Mouse (Mus musculus) ovary, postnatal 10 days (tissue): ENCODE results near the gene Snrpa.

ENCODE experiments used
- DNase-seq: peaks from one replicate; pipeline ENCODE4 v3.0.0; 2022; ENCODE audit warnings: low spot score

Gene Snrpa

DNA sequence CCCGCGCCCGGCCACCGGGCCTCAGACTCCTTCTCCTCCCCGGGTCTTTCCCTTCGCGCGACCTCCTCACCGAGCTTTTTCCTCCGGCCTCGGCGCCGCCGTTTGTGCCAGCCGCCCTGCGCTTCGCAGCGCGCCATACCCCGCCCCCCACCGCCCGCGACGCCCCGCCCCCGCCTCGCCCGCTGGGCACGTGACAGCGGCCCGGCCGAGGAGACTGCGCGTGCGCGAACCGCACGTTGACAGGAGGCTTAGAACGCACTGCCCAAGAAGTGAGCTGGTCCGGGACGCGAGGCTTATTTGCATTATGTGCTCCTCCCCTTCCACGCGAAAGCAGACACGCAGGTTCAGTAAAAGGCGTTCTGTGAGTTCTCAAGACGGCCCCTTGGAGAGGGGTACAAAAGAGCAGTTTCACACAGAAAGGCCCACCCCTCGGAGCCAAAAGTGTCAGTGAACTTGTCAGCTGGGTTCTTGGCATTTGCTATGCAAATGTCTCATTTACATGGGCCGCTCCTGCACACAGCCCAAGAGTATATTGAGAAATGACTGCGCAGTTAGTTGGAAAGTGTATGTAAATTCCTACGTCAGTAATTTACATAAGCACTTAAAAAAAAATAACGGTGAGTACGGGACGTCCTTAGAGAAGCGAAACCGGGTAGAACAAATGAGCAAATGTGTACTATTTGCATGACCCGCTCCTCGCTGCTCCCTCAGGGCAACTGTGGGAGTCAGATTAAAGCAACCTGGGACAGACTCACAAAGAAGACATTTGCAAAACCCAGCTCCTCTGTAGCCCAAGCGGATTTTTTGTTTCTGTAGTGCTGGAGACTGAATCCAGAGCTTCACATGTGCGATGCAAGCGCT lies 29.2 kb downstream of the Snrpa start, which contains the start of gene Egln2:
Gene Egln2, minus strand, starts transcription at position 189 of the 861 bp plus-strand sequence.
- DNase-seq, result peak; percentile 89

GRCm38 (mm10) chr7:27166229-27166613 lies 29.9 kb downstream of the Snrpa start:
- no peak for DNase-seq

DNA sequence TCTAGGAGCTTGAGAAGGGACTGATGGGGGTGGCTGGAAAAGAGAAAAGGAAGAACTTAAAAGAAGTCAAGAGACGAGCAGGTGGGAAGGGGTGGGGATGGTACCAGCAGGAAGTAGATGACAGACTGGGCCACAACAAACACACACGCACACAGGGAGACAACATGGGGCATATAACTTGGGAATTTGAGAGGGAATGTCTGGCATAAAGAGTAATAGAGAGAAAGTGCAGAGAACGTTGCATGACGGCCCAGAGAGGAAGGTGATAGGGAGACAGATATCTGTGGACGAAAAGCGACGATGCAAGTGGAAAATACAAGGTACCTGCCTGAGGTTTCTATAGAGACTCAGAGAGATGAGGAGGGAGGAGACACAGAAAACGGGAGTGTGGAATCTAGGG lies 30.4 kb downstream of the Snrpa start:
- DNase-seq, result no peak

DNA sequence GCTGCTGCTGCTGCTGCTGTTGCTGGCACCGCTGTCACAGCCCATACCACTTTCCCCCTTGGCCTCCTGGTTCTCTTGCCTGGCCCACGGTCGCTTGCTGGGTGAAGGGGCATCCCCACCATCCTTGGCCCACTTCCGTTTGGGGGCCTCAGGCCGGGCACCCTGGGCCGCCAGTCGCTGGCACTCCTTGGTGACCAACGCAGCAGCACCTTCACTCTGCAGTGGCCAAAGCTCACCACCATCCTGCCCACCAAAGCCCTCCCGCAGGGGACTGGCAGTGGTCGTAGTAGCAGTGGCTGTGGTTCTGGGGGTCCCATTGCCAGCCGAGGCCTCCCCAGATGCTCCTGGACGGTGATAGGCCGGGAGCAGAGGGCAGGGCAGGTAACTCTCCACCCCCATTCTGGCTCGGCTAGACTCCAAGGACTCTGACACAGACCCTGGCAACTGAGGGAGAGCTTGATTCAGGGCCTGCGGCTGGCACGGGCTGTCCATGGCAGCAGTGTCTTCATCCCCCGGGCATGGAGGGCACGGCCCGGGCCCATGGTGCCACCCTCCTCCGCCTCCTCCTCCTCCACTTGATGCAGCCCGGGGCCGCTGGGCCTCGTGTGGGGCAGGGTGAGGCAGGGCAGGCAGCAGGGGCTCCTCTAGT lies 30.9 kb downstream of the Snrpa start:
- no peak for DNase-seq

- DNase-seq, result no peak
These were observed 31.7 kb downstream of the Snrpa start for GRCm38 (mm10) chr7:27164112-27164947.

GRCm38 (mm10) chr7:27163450-27163805 lies 32.6 kb downstream of the Snrpa start:
- no peak for DNase-seq

- DNase-seq, result no peak
These were observed 33.2 kb downstream of the Snrpa start for GRCm38 (mm10) chr7:27162780-27163449.

DNA sequence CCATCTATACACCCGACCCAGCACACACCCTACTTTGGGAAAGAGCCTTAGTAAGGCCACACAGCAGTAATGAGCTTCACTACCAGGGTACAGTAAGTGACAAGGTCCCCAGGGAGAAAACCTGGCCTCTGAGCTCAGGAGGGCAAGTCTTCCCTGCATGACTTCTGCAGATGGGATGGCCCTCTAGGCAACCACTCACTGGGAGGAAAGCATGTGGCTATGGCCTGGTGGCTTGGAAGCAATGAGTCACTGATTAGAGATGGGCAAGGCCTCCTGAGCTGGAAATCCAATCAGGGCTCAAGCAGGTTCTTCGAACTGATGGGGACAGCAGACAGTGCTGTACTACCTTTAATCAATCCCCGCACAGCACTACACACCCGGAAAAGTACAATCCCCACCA lies 34.3 kb downstream of the Snrpa start:
- DNase-seq, result no peak

DNA sequence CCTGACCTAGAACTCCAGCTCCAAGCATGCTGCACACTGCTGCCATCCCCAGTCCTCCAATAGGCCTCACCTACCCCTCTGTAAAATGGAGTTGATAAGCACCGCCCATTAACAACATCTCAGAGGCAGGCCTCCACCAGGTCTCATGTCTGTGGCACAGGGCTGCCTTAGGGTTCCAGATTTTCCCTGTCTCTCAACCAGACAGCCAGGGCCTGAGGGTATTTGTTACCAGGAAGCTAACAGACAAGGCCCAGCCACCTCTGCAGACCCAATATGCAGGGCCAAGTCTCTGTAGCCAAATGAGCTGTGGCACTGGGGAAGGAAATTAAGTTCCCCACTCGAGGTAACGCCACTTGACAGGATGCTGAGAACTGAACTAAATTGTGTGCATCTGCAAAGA lies 35.1 kb downstream of the Snrpa start:
- no peak for DNase-seq

- peak; percentile 44 for DNase-seq
These were observed 36.2 kb downstream of the Snrpa start for GRCm38 (mm10) chr7:27159882-27160281.

DNA sequence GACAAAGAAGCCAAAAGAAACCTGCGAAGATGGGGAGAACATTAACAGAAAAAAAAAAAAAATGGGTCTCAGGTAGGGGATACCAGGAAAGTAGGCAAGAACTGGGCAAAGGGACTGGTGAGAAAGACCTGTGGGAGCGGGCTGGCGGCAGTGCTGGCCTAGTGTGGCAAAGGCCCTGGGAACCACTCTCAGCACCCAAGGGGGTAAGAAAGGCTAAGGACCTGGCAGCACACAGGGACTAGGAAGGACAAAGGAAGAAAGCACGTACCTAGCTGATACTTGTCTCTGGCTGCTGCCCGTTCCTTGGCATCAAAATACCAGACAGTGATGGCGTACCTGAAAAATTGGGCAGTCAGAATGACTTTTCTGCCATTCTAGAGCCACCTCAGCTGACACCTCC lies 36.8 kb downstream of the Snrpa start:
- no peak for DNase-seq

DNA sequence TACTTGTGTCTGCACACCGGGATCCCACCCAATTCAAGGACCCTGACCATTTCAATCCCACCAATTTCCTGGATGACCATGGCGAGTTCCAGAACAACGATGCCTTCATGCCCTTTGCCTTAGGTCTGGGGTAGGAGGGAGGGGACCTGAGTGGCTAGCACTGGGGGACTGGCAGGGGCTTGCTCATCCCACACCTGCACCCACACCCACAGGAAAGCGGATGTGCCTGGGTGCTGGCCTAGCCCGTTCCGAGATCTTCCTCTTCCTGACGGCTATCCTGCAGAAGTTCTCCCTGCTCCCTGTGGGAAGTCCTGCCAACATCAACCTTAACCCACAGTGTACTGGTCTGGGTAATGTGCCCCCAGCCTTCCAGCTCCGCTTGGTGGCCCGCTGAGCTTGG lies 37.9 kb downstream of the Snrpa start:
- DNase-seq, result no peak

- DNase-seq, result no peak
These were observed 40.1 kb downstream of the Snrpa start for GRCm38 (mm10) chr7:27156005-27156404.

DNA sequence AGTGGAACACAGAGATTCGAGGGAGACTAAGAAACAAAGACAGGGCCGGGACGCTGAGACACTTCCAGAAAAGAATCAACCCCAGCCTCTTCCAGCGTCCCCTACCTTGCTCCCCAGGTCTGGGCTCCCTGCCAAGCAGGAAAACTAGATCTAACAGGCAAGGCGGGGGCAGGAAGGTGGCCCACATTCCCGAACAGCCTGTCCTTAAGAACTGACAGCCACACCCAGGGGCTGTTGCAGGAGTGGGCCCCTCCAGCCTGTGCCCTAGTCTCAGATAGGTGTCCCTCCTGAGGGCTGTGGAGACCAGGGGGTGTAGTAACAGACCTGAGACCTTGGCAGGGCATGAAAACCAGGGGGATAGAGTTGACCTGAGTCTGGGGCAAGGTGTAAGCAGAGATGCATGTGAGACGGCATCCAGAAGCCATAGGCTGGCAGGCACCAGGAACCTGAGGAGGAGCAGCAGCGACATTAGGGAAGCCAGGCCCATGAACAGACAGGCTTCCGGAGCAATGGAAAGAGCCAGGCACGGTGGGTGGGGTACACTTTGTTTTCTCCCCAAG lies 42.8 kb downstream of the Snrpa start, which contains the start of gene Cyp2t4:
Gene Cyp2t4, plus strand, starts transcription at position 510 of the 560 bp plus-strand sequence.
- DNase-seq, result no peak
